8 mouse cellular contexts compared by ENCODE assay signal in genomic region chr7:135735691-135736580, GRCm38 (mm10). TPM values are rescaled to one million over a fixed set of nuclear protein-coding genes. Genes with fewer than 3 reads are reported as not detected.
DNase-seq lines count a peak whose midpoint lies in the region; ATAC-seq lines count a peak whose summit lies in the region.

No protein-coding gene starts in this region.

- intact Hi-C loops in left cerebral cortex, postnatal 10 days (cut with DNase I), result loop anchor here (5.0 kb wide), 3 partner anchors 54 to 239 kb away; partner anchors contain the start of gene Ptpre

- peak; percentile 54 for DNase-seq in adipocyte (ENCODE audit: low spot score)
- DNase-seq in embryo, embryonic 10 days (ENCODE audit: low spot score), result peak; percentile 92
- DNase-seq in gastrocnemius, postnatal 10 days, result peak; percentile 79
- peak; percentile 82 for DNase-seq in left cerebral cortex, postnatal 10 days (ENCODE audit: extremely low spot score in 1 of 2, low spot score in 2 of 2)
- DNase-seq in right cerebral cortex, postnatal 14 days, result peak; percentile 77
- peak; percentile 79 for DNase-seq in urinary bladder, postnatal 25 days (ENCODE audit: low spot score)

- peak; percentile 94 for ATAC-seq in inflammation-experienced regulatory T-cells, adult 6 months
- ATAC-seq in megakaryocyte progenitor cell, adult 5-6 weeks (replicated peaks; ENCODE audit: poor library complexity), result peak; percentile 91

RNA-seq across cellular contexts. Expression of gene Mki67, which starts 19.8 kb away (rescaled TPM):
- total RNA-seq in gastrocnemius, postnatal 10 days (2021), result 10 to 100 TPM; 28.0 to 37.0 TPM
- polyA plus RNA-seq in inflammation-experienced regulatory T-cells, adult 6 months (2017; shearing (Covaris generic)), result 10 to 100 TPM in 1 of 3 experiments, 1 to 10 TPM in 2; 7.4 to 62.6 (median 9.7) TPM
- 1 to 10 TPM; 5.8 to 5.9 TPM for total RNA-seq in left cerebral cortex, postnatal 10 days (2021)
- 389 and 403 TPM in 2 replicates for total RNA-seq in megakaryocyte progenitor cell, adult 5-6 weeks (2015)
- total RNA-seq in megakaryocyte progenitor cell, adult 5-6 weeks (2017), result 247 and 299 TPM in 2 replicates

Comparison
In these comparisons a context has a peak if more than half of its experiments do, and no peak if none do; other contexts are left out.
1. Peak in every context shown above with its lines: DNase-seq and ATAC-seq.
2. RNA of gene Mki67, which starts 19.8 kb away (total RNA-seq): 247 to 403 TPM in megakaryocyte progenitor cell, adult 5-6 weeks; 28.0 to 37.0 TPM in gastrocnemius, postnatal 10 days and 5.8 to 5.9 TPM in left cerebral cortex, postnatal 10 days; every median in the first group is over 4 times any median in the second.